Comparison of ENCODE assay signal across 8 mouse cellular contexts in genomic region chr10:54074609-54075421, GRCm38 (mm10). TPM values are rescaled to one million over a fixed set of nuclear protein-coding genes. Genes with fewer than 3 reads are reported as not detected.
DNase-seq lines count a peak whose midpoint lies in the region; ATAC-seq and TF ChIP-seq lines count a peak whose summit lies in the region.

No protein-coding gene starts in this region.

- no peak overlapping the region for H3K27ac ChIP-seq in bone marrow macrophage, adult 2 months (ENCODE audit: insufficient read depth, low read depth, low read length)
- no peak overlapping the region for H3K27ac ChIP-seq in forebrain, embryonic 14.5 days (ENCODE audit: low read depth, low read length)
- H3K27ac ChIP-seq in hindbrain, embryonic 14.5 days = peak overlapping the region; percentile 32; the same call in 1 of the 2 replicates
- H3K27ac ChIP-seq in liver, embryonic 16.5 days (ENCODE audit: low read length) = peak overlapping the region; percentile 88
- peak overlapping the region; percentile 65 for H3K27ac ChIP-seq in neural tube, embryonic 15.5 days (replicated peaks)

- no peaks in the 10 kb centered on the region for H3K9me3 ChIP-seq in forebrain, embryonic 14.5 days (replicated peaks; ENCODE audit: control insufficient read depth, low read length)
- no peaks in the 10 kb centered on the region for H3K9me3 ChIP-seq in hindbrain, embryonic 14.5 days (ENCODE audit: control insufficient read depth, low read length)
- no peaks in the 10 kb centered on the region for H3K9me3 ChIP-seq in liver, embryonic 16.5 days (replicated peaks; ENCODE audit: control insufficient read depth, low read length)
- H3K9me3 ChIP-seq in neural tube, embryonic 15.5 days (replicated peaks) = no peaks in the 10 kb centered on the region

- TF ChIP-seq CTCF in bone marrow macrophage, adult 2 months (IDR thresholded peaks at IDR 0.05; ENCODE audit: low read depth, low read length) = no peak

- no peaks in the 10 kb centered on the region for H3K36me3 ChIP-seq in forebrain, embryonic 14.5 days (ENCODE audit: control insufficient read depth, insufficient read depth, low read length)
- H3K36me3 ChIP-seq in hindbrain, embryonic 14.5 days (replicated peaks; ENCODE audit: control insufficient read depth, insufficient read depth) = no peaks in the 10 kb centered on the region
- no peaks in the 10 kb centered on the region; the same call in 1 of the 2 replicates for H3K36me3 ChIP-seq in liver, embryonic 16.5 days (ENCODE audit: control insufficient read depth, insufficient read depth)
- no peaks in the 10 kb centered on the region for H3K36me3 ChIP-seq in neural tube, embryonic 15.5 days

- ATAC-seq in forebrain, embryonic 14.5 days = peak; percentile 63
- peak; percentile 70 for ATAC-seq in hindbrain, embryonic 14.5 days (ENCODE audit: low FRiP score)
- peak; percentile 2 for ATAC-seq in liver, embryonic 16.5 days (ENCODE audit: low read depth)
- peak; percentile 68 for ATAC-seq in neural tube, embryonic 15.5 days (ENCODE audit: low FRiP score)

- H3K4me1 ChIP-seq in bone marrow macrophage, adult 2 months (ENCODE audit: control insufficient read depth, insufficient read depth, low read length) = peaks cover 21% of the 10 kb centered on the region
- peaks cover 8% of the 10 kb centered on the region; the same call in 1 of the 2 replicates for H3K4me1 ChIP-seq in forebrain, embryonic 14.5 days (ENCODE audit: control insufficient read depth, insufficient read depth, low read length)
- peaks cover 13% of the 10 kb centered on the region; the same call in 1 of the 2 replicates for H3K4me1 ChIP-seq in hindbrain, embryonic 14.5 days (replicated peaks; ENCODE audit: control insufficient read depth, insufficient read depth, low read length)
- H3K4me1 ChIP-seq in liver, embryonic 16.5 days (ENCODE audit: control insufficient read depth, low read depth, low read length) = peaks cover 25% of the 10 kb centered on the region
- H3K4me1 ChIP-seq in neural tube, embryonic 15.5 days = peaks cover 21% of the 10 kb centered on the region

- WGBS in forebrain, embryonic 14.5 days = 0% methylated on average over 61 of the region's 73 CpGs
- under 1% methylated on average over 73 of the region's 73 CpGs for WGBS in hindbrain, embryonic 14.5 days
- under 1% methylated on average over 72 of the region's 73 CpGs for WGBS in liver, embryonic 16.5 days (ENCODE audit: insufficient replicate concordance)
- WGBS in neural tube, embryonic 15.5 days = 0% methylated on average over 71 of the region's 73 CpGs

- H3K4me3 ChIP-seq in bone marrow macrophage, adult 2 months (ENCODE audit: insufficient read depth, low read length) = peak overlapping the region; percentile 92
- H3K4me3 ChIP-seq in forebrain, embryonic 14.5 days (ENCODE audit: low read depth, low read length) = peak overlapping the region; percentile 66
- H3K4me3 ChIP-seq in hindbrain, embryonic 14.5 days (replicated peaks; ENCODE audit: low read length) = peak overlapping the region; percentile 83
- H3K4me3 ChIP-seq in liver, embryonic 16.5 days (ENCODE audit: low read depth, low read length) = peak overlapping the region; percentile 78
- peak overlapping the region; percentile 90 for H3K4me3 ChIP-seq in neural tube, embryonic 15.5 days (replicated peaks)

- no peak for TF ChIP-seq POLR2A in bone marrow macrophage, adult 2 months (IDR thresholded peaks at IDR 0.05; ENCODE audit: borderline replicate concordance, low read depth, low read length)

- 0 out of 2 replicates have a peak, but pooled peaks cover 17% of the 10 kb centered on the region for H3K27me3 ChIP-seq in forebrain, embryonic 14.5 days (replicated peaks; ENCODE audit: control insufficient read depth, insufficient read depth, low read length)
- H3K27me3 ChIP-seq in hindbrain, embryonic 14.5 days (ENCODE audit: control insufficient read depth, insufficient read depth, low read length) = peaks cover 14% of the 10 kb centered on the region
- no peaks in the 10 kb centered on the region for H3K27me3 ChIP-seq in liver, embryonic 16.5 days (ENCODE audit: control insufficient read depth, insufficient read depth, low read depth, low read length)
- H3K27me3 ChIP-seq in neural tube, embryonic 15.5 days (replicated peaks) = no peaks in the 10 kb centered on the region

- peak; percentile 41 to 53 for DNase-seq in layer of hippocampus, postnatal 10 days (ENCODE audit: low spot score in 2 of 2)
- DNase-seq in layer of hippocampus, adult 8-10 months (ENCODE audit: low spot score in 2 of 2) = no peak
- DNase-seq in forebrain, embryonic 14.5 days (ENCODE audit: low spot score) = peak; percentile 57
- DNase-seq in hindbrain, embryonic 14.5 days (ENCODE audit: low spot score) = no peak
- peak; percentile 75 for DNase-seq in thymus, postnatal 14 days

- H3K4me2 ChIP-seq in forebrain, embryonic 14.5 days (ENCODE audit: low read length) = peak overlapping the region; percentile 100
- peak overlapping the region; percentile 99 for H3K4me2 ChIP-seq in hindbrain, embryonic 14.5 days (replicated peaks)
- peak overlapping the region; percentile 90 for H3K4me2 ChIP-seq in liver, embryonic 16.5 days (ENCODE audit: low read depth, low read length)
- peak overlapping the region; percentile 99 for H3K4me2 ChIP-seq in neural tube, embryonic 15.5 days

- H3K9ac ChIP-seq in forebrain, embryonic 14.5 days (ENCODE audit: low read length) = peak overlapping the region; percentile 71
- H3K9ac ChIP-seq in hindbrain, embryonic 14.5 days = peak overlapping the region; percentile 69
- peak overlapping the region; percentile 98 for H3K9ac ChIP-seq in liver, embryonic 16.5 days (ENCODE audit: low read depth, low read length)
- H3K9ac ChIP-seq in neural tube, embryonic 15.5 days (replicated peaks) = peak overlapping the region; percentile 72

RNA-seq across cellular contexts. Expression of gene Man1a, which starts 1.6 kb away (rescaled TPM):
- 10 to 100 TPM; 35.6 to 38.6 TPM for total RNA-seq in layer of hippocampus, postnatal 10 days (2021)
- 10 to 100 TPM; 62.8 to 66.7 (median 65.3) TPM for total RNA-seq in layer of hippocampus, adult 8-10 months (2022)
- polyA plus RNA-seq in bone marrow macrophage, adult 2 months (2012; ENCODE audit: insufficient read depth, insufficient read length, missing spikeins) = 119 and 127 TPM in 2 replicates
- polyA plus RNA-seq in forebrain, embryonic 14.5 days (2014; fragmentation: Nextera tagmentation; extraction: Ambion mirVana) = 2.0 and 2.5 TPM in 2 replicates
- polyA plus RNA-seq in hindbrain, embryonic 14.5 days (2014; fragmentation: Nextera tagmentation; extraction: Ambion mirVana) = 7.6 and 7.9 TPM in 2 replicates
- 12.5 and 14.2 TPM in 2 replicates for polyA plus RNA-seq in liver, embryonic 16.5 days (2015; fragmentation: Nextera tagmentation; extraction: Ambion mirVana)
- 5.3 TPM in 2 replicates for polyA plus RNA-seq in neural tube, embryonic 15.5 days (2015; fragmentation: Nextera tagmentation; extraction: Ambion mirVana)

Comparison
In these comparisons a context has a peak if more than half of its experiments do, and no peak if none do; other contexts are left out.
1. DNase-seq: peak in layer of hippocampus, postnatal 10 days (2 of 2), forebrain, embryonic 14.5 days (single experiment) and thymus, postnatal 14 days (single experiment); none in layer of hippocampus, adult 8-10 months (0 of 2) and hindbrain, embryonic 14.5 days (single experiment).
2. H3K27ac ChIP-seq: peak in hindbrain, embryonic 14.5 days (single experiment), liver, embryonic 16.5 days (single experiment) and neural tube, embryonic 15.5 days (single experiment); none in bone marrow macrophage, adult 2 months (single experiment) and forebrain, embryonic 14.5 days (single experiment).
3. ATAC-seq: peak in every context shown above with its lines; median percentile 70 in hindbrain, embryonic 14.5 days; 68 in neural tube, embryonic 15.5 days; 63 in forebrain, embryonic 14.5 days; 2 in liver, embryonic 16.5 days.
4. Peak in every context shown above with its lines, with median percentiles within 50 percentile points of each other: H3K4me3 ChIP-seq, H3K4me2 ChIP-seq and H3K9ac ChIP-seq.